Mouse (Mus musculus): ENCODE results near the gene Sirt2. TPM values are rescaled to one million over a fixed set of nuclear protein-coding genes. Genes with fewer than 3 reads are reported as not detected.

Sirt2 gene
- polyA plus RNA-seq, 1 experiment = 104 TPM

DNA sequence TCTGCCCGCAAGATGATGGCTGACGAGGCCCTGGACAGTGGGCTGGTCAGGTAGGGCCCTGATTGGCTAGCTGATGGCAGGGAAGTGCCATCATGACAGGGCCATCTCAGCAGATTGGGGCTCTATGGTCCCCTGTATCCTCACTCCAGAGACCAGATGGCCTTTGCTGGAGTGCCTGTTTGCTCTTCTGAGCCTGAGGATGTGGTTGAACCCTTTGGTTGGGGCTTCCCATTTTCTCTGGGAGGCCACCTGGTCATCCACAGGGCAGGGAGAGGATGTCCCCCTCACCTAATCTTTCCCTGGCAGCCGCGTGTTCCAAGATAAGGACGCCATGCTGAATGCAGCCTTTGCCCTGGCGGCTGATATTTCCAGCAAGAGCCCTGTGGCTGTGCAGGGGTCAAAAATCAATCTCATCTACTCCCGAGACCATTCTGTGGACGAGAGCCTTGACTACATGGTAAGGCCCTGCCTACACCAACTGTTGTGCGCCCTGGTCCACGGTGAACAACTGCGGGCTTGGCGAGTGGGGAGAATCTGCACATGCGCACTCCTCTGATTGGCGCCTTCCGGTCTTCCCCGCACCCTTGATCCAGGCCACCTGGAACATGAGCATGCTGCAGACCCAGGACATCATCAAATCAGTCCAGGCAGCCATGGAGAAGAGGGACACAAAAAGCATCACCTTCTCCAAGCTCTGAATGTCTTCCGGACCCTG, 65.0 kb downstream of the Sirt2 start:
- no peak for TF ChIP-seq CTCF (IDR thresholded peaks at IDR 0.05; ENCODE audit: borderline replicate concordance, control insufficient read depth, extremely low read depth, insufficient read depth, low read length, poor library complexity)
- no peak for TF ChIP-seq POLR2A (IDR thresholded peaks at IDR 0.05; ENCODE audit: control insufficient read depth, extremely low read depth, insufficient read depth, low read length, poor library complexity)
- H3K27ac ChIP-seq (ENCODE audit: control insufficient read depth, insufficient read depth, low read length) = no peak overlapping the region
- peaks cover 3% of the 10 kb centered on the region; the same call in 1 of the 2 replicates for H3K4me1 ChIP-seq (replicated peaks; ENCODE audit: control insufficient read depth, insufficient read depth, low read length)
- 96% methylated on average over 17 of the region's 17 CpGs for WGBS
- DNase-seq = no peak
- peaks cover 23% of the 10 kb centered on the region for H3K36me3 ChIP-seq (ENCODE audit: control insufficient read depth, insufficient read depth, low read length)
- no peaks in the 10 kb centered on the region for H3K27me3 ChIP-seq (ENCODE audit: control insufficient read depth, insufficient read depth, low read length)
- H3K4me3 ChIP-seq (ENCODE audit: control insufficient read depth, insufficient read depth, low read length) = no peak overlapping the region

DNA sequence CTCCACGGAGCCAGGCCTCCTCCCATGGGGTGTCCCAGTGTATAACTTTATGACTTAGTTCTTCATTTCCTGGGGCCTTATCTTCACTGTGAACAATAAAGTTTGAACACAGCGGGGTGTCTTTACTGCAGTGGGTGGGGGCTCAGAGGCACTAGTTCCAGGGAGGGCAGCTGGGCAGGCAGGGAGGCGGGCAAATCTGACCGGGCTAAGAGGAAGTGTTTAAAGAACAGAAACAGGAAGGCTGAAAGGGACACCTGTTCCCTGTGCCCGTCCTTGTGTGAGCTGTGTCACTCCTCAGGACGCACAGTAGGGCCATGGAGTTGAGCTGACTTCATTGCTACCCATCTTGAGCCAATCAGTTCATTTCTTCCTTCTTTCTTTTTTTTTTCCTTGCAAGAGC, 65.6 kb downstream of the Sirt2 start:
- H3K4me1 ChIP-seq (replicated peaks; ENCODE audit: control insufficient read depth, insufficient read depth, low read length) = peaks cover 3% of the 10 kb centered on the region; the same call in 1 of the 2 replicates
- peaks cover 23% of the 10 kb centered on the region for H3K36me3 ChIP-seq (ENCODE audit: control insufficient read depth, insufficient read depth, low read length)
- H3K4me3 ChIP-seq (ENCODE audit: control insufficient read depth, insufficient read depth, low read length) = no peak overlapping the region
- H3K27me3 ChIP-seq (ENCODE audit: control insufficient read depth, insufficient read depth, low read length) = no peaks in the 10 kb centered on the region
- no peak overlapping the region for H3K27ac ChIP-seq (ENCODE audit: control insufficient read depth, insufficient read depth, low read length)
- 50% methylated on average over 6 of the region's 6 CpGs for WGBS
- TF ChIP-seq CTCF (IDR thresholded peaks at IDR 0.05; ENCODE audit: borderline replicate concordance, control insufficient read depth, extremely low read depth, insufficient read depth, low read length, poor library complexity) (no peak), POLR2A (IDR thresholded peaks at IDR 0.05; ENCODE audit: control insufficient read depth, extremely low read depth, insufficient read depth, low read length, poor library complexity) (no peak)
- DNase-seq = no peak

- no peak for DNase-seq
- H3K4me3 ChIP-seq (ENCODE audit: control insufficient read depth, insufficient read depth, low read length) = no peak within 1 kb of the TSS
- 83% methylated on average over 6 of the region's 6 CpGs for WGBS
- H3K27ac ChIP-seq (ENCODE audit: control insufficient read depth, insufficient read depth, low read length) = no peak within 1 kb of the TSS
- no peaks in the 10 kb centered on the region for H3K27me3 ChIP-seq (ENCODE audit: control insufficient read depth, insufficient read depth, low read length)
- TF ChIP-seq CTCF (IDR thresholded peaks at IDR 0.05; ENCODE audit: borderline replicate concordance, control insufficient read depth, extremely low read depth, insufficient read depth, low read length, poor library complexity) (no peak), POLR2A (IDR thresholded peaks at IDR 0.05; ENCODE audit: control insufficient read depth, extremely low read depth, insufficient read depth, low read length, poor library complexity) (no peak)
- H3K4me1 ChIP-seq (replicated peaks; ENCODE audit: control insufficient read depth, insufficient read depth, low read length) = peaks cover 3% of the 10 kb centered on the region; the same call in 1 of the 2 replicates
- peaks cover 23% of the 10 kb centered on the region for H3K36me3 ChIP-seq (ENCODE audit: control insufficient read depth, insufficient read depth, low read length)
These were observed 67.3 kb downstream of the Sirt2 start, which contains the start of gene Lgals4 for GRCm38 (mm10) chr7:28833723-28834347. Gene Lgals4 (plus strand): TSS chr7:28833854.

DNA sequence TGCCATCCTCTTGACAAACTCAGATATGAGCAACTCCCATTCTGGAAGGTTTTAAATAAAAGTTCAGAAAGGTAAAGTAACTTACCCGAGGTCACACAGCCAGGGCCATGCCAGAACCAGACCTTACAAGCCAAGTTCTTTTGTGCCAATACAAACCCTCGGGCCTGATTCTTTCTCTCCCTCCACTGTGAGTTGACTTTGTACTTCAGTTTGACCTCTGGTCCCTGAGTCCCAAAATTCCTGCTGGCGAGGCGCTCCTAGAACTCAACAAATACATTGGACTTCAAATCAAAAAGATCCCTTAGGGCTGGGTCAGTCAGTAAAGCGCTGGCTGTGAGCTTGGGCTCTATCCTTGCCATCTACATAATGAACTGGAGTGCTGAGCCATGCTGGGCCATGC, 70.4 kb downstream of the Sirt2 start:
- H3K4me3 ChIP-seq (ENCODE audit: control insufficient read depth, insufficient read depth, low read length) = no peak overlapping the region
- H3K36me3 ChIP-seq (ENCODE audit: control insufficient read depth, insufficient read depth, low read length) = peaks cover 3% of the 10 kb centered on the region; the same call in 1 of the 2 replicates
- H3K27ac ChIP-seq (ENCODE audit: control insufficient read depth, insufficient read depth, low read length) = no peak overlapping the region
- H3K4me1 ChIP-seq (replicated peaks; ENCODE audit: control insufficient read depth, insufficient read depth, low read length) = peaks cover under 1% of the 10 kb centered on the region; the same call in 1 of the 2 replicates
- no peaks in the 10 kb centered on the region for H3K27me3 ChIP-seq (ENCODE audit: control insufficient read depth, insufficient read depth, low read length)
- DNase-seq = no peak
- 96% methylated on average over 5 of the region's 5 CpGs for WGBS
- TF ChIP-seq POLR2A (IDR thresholded peaks at IDR 0.05; ENCODE audit: control insufficient read depth, extremely low read depth, insufficient read depth, low read length, poor library complexity) (no peak), CTCF (IDR thresholded peaks at IDR 0.05; ENCODE audit: borderline replicate concordance, control insufficient read depth, extremely low read depth, insufficient read depth, low read length, poor library complexity) (no peak)

Other genes with a start within 250 kb of the Sirt2 start
- 0.37 and 0.78 TPM in 2 replicates for gene Ifnl3, start 243.9 kb upstream of the Sirt2 start, polyA plus RNA-seq (2012; rRNA removed)
- gene Sycn, start 225.8 kb upstream of the Sirt2 start, polyA plus RNA-seq (2012; rRNA removed) = 2.1 and 2.4 TPM in 2 replicates
- 1.4 TPM in 2 replicates for gene Nccrp1, start 219.5 kb upstream of the Sirt2 start, polyA plus RNA-seq (2012; rRNA removed)
- gene Samd4b, start 168.6 kb upstream of the Sirt2 start, polyA plus RNA-seq (2012; rRNA removed) = 118 and 139 TPM in 2 replicates
- gene Pak4, start 168.6 kb upstream of the Sirt2 start, polyA plus RNA-seq (2012; rRNA removed) = 32.8 and 37.7 TPM in 2 replicates
- gene Acp7, start 135.4 kb upstream of the Sirt2 start, polyA plus RNA-seq (2012; rRNA removed) = 0.69 and 0.92 TPM in 2 replicates
- 19.1 and 26.5 TPM in 2 replicates for gene Fbxo27, start 73.9 kb upstream of the Sirt2 start, polyA plus RNA-seq (2012; rRNA removed)
- 5.0 and 6.2 TPM in 2 replicates for gene Fbxo17, start 49.9 kb upstream of the Sirt2 start, polyA plus RNA-seq (2012; rRNA removed)
- gene Mrps12, start 24.9 kb upstream of the Sirt2 start, polyA plus RNA-seq (2012; rRNA removed) = 74.4 and 84.5 TPM in 2 replicates
- 63.2 and 63.9 TPM in 2 replicates for gene Sars2, start 24.7 kb upstream of the Sirt2 start, polyA plus RNA-seq (2012; rRNA removed)
- 0.16 and 0.24 TPM in 2 replicates for gene Ccer2, start 10.6 kb upstream of the Sirt2 start, polyA plus RNA-seq (2012; rRNA removed)
- 75.5 and 78.8 TPM in 2 replicates for gene Nfkbib, start 777 bp downstream of the Sirt2 start, polyA plus RNA-seq (2012; rRNA removed)
- gene Rinl, start 22.2 kb downstream of the Sirt2 start, polyA plus RNA-seq (2012; rRNA removed) = 91.9 and 93.7 TPM in 2 replicates
- 562 and 568 TPM in 2 replicates for gene Hnrnpl, start 41.8 kb downstream of the Sirt2 start, polyA plus RNA-seq (2012; rRNA removed)
- gene Ech1, start 58.5 kb downstream of the Sirt2 start, polyA plus RNA-seq (2012; rRNA removed) = 287 and 359 TPM in 2 replicates
- 23.2 and 29.7 TPM in 2 replicates for gene Lgals4, start 67.1 kb downstream of the Sirt2 start, polyA plus RNA-seq (2012; rRNA removed)
- gene Lgals7, start 97.1 kb downstream of the Sirt2 start, polyA plus RNA-seq (2012; rRNA removed) = 13.0 and 15.5 TPM in 2 replicates
- 0.20 and 1.00 TPM in 2 replicates for gene Capn12, start 114.7 kb downstream of the Sirt2 start, polyA plus RNA-seq (2012; rRNA removed)
- gene Actn4, start 195.6 kb downstream of the Sirt2 start, polyA plus RNA-seq (2012; rRNA removed) = 243 and 268 TPM in 2 replicates
- gene Eif3k, start 215.1 kb downstream of the Sirt2 start, polyA plus RNA-seq (2012; rRNA removed) = 362 and 396 TPM in 2 replicates
- gene Map4k1, start 215.3 kb downstream of the Sirt2 start, polyA plus RNA-seq (2012; rRNA removed) = 155 and 164 TPM in 2 replicates